Mouse (Mus musculus) liver, embryonic 14.5 days (tissue): ENCODE measurements at regions not wholly inside any gene's neighbourhood (a gene's known extent, or its start where the extent isn't known, plus 50 kb on each side); places are given as distances from the start of the nearest gene placed in this dataset.

ENCODE experiments used
- CTCF ChIP-seq: IDR thresholded peaks from 2 replicates; pipeline ENCODE4 v1.5.1; 2016; ENCODE audit warnings: antibody characterized with exemption, low read depth, control low read depth
- EP300 ChIP-seq: IDR thresholded peaks from 2 replicates; pipeline ENCODE4 v1.6.1; 2016; ENCODE audit warnings: antibody characterized with exemption, low read depth

DNA sequence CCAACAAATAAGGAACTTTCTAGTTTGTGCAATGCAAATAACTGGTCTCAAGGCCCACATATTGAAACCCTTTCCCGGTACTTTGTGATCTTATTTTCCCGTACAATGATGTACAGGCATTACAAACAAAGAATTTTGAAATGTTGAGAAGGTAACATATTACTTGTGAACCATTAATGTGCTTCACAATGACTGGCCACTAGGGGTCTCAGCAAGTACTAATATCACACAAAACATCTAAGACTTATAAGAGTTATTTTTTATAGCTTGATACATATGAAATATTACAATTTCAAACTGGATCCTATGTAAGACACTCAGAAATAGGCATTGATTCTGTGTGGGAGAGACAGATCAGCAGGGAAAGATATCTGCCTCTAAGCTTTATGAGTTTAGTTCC is 662.1 kb upstream of the Got2 start:
- TF ChIP-seq CTCF (no peak; the same call in 1 of the 2 replicates), EP300 (no peak)
